ENCODE assay signal across 8 mouse cellular contexts in the genomic region with DNA sequence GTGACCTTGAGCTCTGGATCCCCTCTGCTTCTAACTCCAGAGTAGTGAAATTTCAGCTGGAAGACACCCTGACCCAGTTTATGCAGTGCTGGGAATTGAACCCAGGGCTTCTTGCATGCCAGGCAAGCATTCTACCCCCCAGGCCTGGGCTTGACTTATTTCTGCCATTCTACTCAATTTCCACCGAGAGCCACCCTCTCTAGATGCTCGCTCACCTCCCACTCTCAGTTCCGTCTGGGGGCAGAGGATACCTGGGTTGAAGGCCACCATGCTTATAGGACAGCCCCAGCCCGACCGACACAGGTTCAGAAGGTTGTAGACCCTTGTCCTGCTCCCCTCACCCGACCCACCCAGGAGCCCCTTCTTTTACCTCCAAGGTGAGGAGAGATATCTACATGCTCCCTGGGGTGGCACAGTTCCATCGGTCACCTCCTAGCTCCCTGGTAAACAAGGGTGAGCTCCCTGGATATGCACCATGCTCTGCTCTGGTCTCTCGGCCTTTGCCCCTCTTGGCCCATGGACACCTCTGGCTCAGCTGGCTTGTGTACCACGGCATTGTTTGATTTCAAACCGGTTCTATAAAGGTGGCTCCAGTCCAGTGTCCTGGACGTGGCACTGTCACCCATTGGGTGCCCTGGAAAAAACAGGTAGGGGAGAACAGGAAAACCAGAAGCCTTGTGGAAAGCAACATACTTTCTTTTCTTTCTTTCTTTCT. TPM values are rescaled to one million over a fixed set of nuclear protein-coding genes. Genes with fewer than 3 reads are reported as not detected.
DNase-seq lines count a peak whose midpoint lies in the region; ATAC-seq and TF ChIP-seq lines count a peak whose summit lies in the region.

No protein-coding gene starts in this region.

- 89% methylated on average over 11 of the region's 11 CpGs for WGBS in hindbrain, embryonic 12.5 days
- WGBS in liver, postnatal 0 days (ENCODE audit: insufficient replicate concordance) = 63% methylated on average over 11 of the region's 11 CpGs

- peak overlapping the region; percentile 89; the same call in 1 of the 2 replicates for H3K4me2 ChIP-seq in CH12.LX (ENCODE audit: insufficient read depth, low read depth, poor library complexity, severe bottlenecking)
- no peak overlapping the region for H3K4me2 ChIP-seq in hindbrain, embryonic 12.5 days (replicated peaks)
- peak overlapping the region; percentile 70 for H3K4me2 ChIP-seq in liver, postnatal 0 days (ENCODE audit: low read depth, low read length)

- TF ChIP-seq CTCF in CH12.LX (conservative IDR thresholded peaks at IDR 0.05 in 1 of 2, IDR thresholded peaks at IDR 0.05 in 1 of 2; ENCODE audit: low read depth in 2 of 2, low read length in 2 of 2) = no peak
- TF ChIP-seq CTCF in liver, postnatal 0 days (IDR thresholded peaks at IDR 0.05; ENCODE audit: low read depth) = no peak

- no peaks in the 10 kb centered on the region for H3K9me3 ChIP-seq in CH12.LX (replicated peaks; ENCODE audit: low read length)
- H3K9me3 ChIP-seq in hindbrain, embryonic 12.5 days (replicated peaks) = no peaks in the 10 kb centered on the region
- H3K9me3 ChIP-seq in liver, postnatal 0 days (ENCODE audit: low read length) = no peaks in the 10 kb centered on the region

- no peak for ATAC-seq in hindbrain, embryonic 12.5 days (ENCODE audit: low FRiP score)
- ATAC-seq in liver, postnatal 0 days = peak; percentile 83

- peaks cover 47 to 59% of the 10 kb centered on the region in 2 experiments for H3K4me1 ChIP-seq in CH12.LX (ENCODE audit: control insufficient read depth in 1 of 2, insufficient read depth in 2 of 2)
- H3K4me1 ChIP-seq in hindbrain, embryonic 12.5 days = peaks cover 49% of the 10 kb centered on the region
- peaks cover 19% of the 10 kb centered on the region for H3K4me1 ChIP-seq in liver, postnatal 0 days (ENCODE audit: insufficient read depth)

- TF ChIP-seq POLR2A in CH12.LX (IDR thresholded peaks at IDR 0.05; ENCODE audit: low read depth, low read length) = no peak

- no peak for TF ChIP-seq EP300 in CH12.LX (IDR thresholded peaks at IDR 0.05; ENCODE audit: low read length)
- peak; percentile 55; the same call in 1 of the 2 replicates for TF ChIP-seq EP300 in liver, postnatal 0 days (IDR thresholded peaks at IDR 0.05; ENCODE audit: low read depth)

- TF ChIP-seq RAD21 in CH12.LX (IDR thresholded peaks at IDR 0.05; ENCODE audit: low read depth, low read length) = no peak

- no peaks in the 10 kb centered on the region for H3K79me2 ChIP-seq in CH12.LX (replicated peaks; ENCODE audit: control insufficient read depth, extremely low read depth, insufficient read depth, poor library complexity, severe bottlenecking)

- DNase-seq in cerebellum, adult 9-11 months = peak; percentile 53
- no peak for DNase-seq in cerebellum, postnatal 4 days (ENCODE audit: low spot score in 2 of 2)
- DNase-seq in CH12.LX (ENCODE audit: extremely low read depth) = no peak
- peak; percentile 71 for DNase-seq in liver, postnatal 0 days
- no peak for DNase-seq in testis, postnatal 10 days (ENCODE audit: low spot score)
- DNase-seq in frontal cortex, postnatal 14 days (ENCODE audit: low spot score in 2 of 2) = no peak
- no peak for DNase-seq in ovary, postnatal 36 days (ENCODE audit: low spot score)

- peaks cover 7% of the 10 kb centered on the region for H3K27me3 ChIP-seq in CH12.LX (replicated peaks)
- no peaks in the 10 kb centered on the region for H3K27me3 ChIP-seq in hindbrain, embryonic 12.5 days
- no peaks in the 10 kb centered on the region for H3K27me3 ChIP-seq in liver, postnatal 0 days (ENCODE audit: insufficient read depth, low read length)

- no peak overlapping the region for H3K27ac ChIP-seq in CH12.LX (ENCODE audit: insufficient read depth, low read depth)
- H3K27ac ChIP-seq in hindbrain, embryonic 12.5 days = peak overlapping the region; percentile 99
- H3K27ac ChIP-seq in liver, postnatal 0 days (ENCODE audit: low read depth) = peak overlapping the region; percentile 97

- in situ Hi-C loops in CH12.LX (cut with MboI; ENCODE audit: low pct_ligation_motif_present, low pct_unique_long_range_greater_than_20kb, low sequenced_read_pairs) = no loop called here

- dilution Hi-C loops in CH12.LX (cut with MboI; ENCODE audit: extremely low pct_ligation_motif_present, extremely low pct_unique_long_range_greater_than_20kb, low sequenced_read_pairs) = no loop called here

- no peaks in the 10 kb centered on the region for H3K36me3 ChIP-seq in CH12.LX (replicated peaks in 1 of 2; ENCODE audit: control insufficient read depth in 1 of 2, insufficient read depth in 1 of 2, low read length in 1 of 2)
- no peaks in the 10 kb centered on the region for H3K36me3 ChIP-seq in hindbrain, embryonic 12.5 days
- H3K36me3 ChIP-seq in liver, postnatal 0 days (replicated peaks; ENCODE audit: insufficient read depth, low read length) = no peaks in the 10 kb centered on the region

- no peak overlapping the region for H3K9ac ChIP-seq in CH12.LX (ENCODE audit: insufficient read depth, low read depth)
- no peak overlapping the region for H3K9ac ChIP-seq in hindbrain, embryonic 12.5 days
- H3K9ac ChIP-seq in liver, postnatal 0 days (replicated peaks) = peak overlapping the region; percentile 61

- no peak overlapping the region for H3K4me3 ChIP-seq in CH12.LX (replicated peaks in 1 of 3; ENCODE audit: low read depth in 2 of 3, low read length in 2 of 3, poor library complexity in 1 of 3)
- no peak overlapping the region for H3K4me3 ChIP-seq in hindbrain, embryonic 12.5 days
- H3K4me3 ChIP-seq in liver, postnatal 0 days (ENCODE audit: low read depth, low read length) = peak overlapping the region; percentile 31

TF ChIP-seq in CH12.LX, 34 proteins besides CTCF, POLR2A, EP300 and RAD21:
- no peak for TF ChIP-seq NELFE (IDR thresholded peaks at IDR 0.05; ENCODE audit: low read depth, low read length)
- no peak for TF ChIP-seq ZNF384 (IDR thresholded peaks at IDR 0.05; ENCODE audit: low read depth, low read length)
- TF ChIP-seq E2F4 (IDR thresholded peaks at IDR 0.05; ENCODE audit: insufficient replicate concordance, low read depth, low read length) = no peak
- no peak for TF ChIP-seq ETS1 (conservative IDR thresholded peaks at IDR 0.05; ENCODE audit: low read depth, low read length)
- TF ChIP-seq MXI1 (IDR thresholded peaks at IDR 0.05; ENCODE audit: low read depth, low read length) = no peak
- TF ChIP-seq IRF4 (IDR thresholded peaks at IDR 0.05; ENCODE audit: low read depth, low read length) = no peak; the same call in 1 of the 2 replicates
- no peak for TF ChIP-seq JUN (IDR thresholded peaks at IDR 0.05; ENCODE audit: insufficient read depth, low read depth, low read length)
- TF ChIP-seq NRF1 (IDR thresholded peaks at IDR 0.05; ENCODE audit: low read depth, low read length) = no peak
- TF ChIP-seq RCOR1 (conservative IDR thresholded peaks at IDR 0.05; ENCODE audit: low read depth, low read length) = no peak
- no peak for TF ChIP-seq SIN3A (IDR thresholded peaks at IDR 0.05; ENCODE audit: low read length)
- no peak for TF ChIP-seq MAX (IDR thresholded peaks at IDR 0.05; ENCODE audit: low read length)
- TF ChIP-seq ZKSCAN1 (IDR thresholded peaks at IDR 0.05; ENCODE audit: borderline replicate concordance, low read depth, low read length) = no peak
- TF ChIP-seq BHLHE40 (IDR thresholded peaks at IDR 0.05; ENCODE audit: low read depth, low read length) = no peak
- TF ChIP-seq MEF2A (IDR thresholded peaks at IDR 0.05; ENCODE audit: borderline replicate concordance, low read depth, low read length) = no peak
- no peak for TF ChIP-seq UBTF (IDR thresholded peaks at IDR 0.05; ENCODE audit: low read depth, low read length)
- no peak for TF ChIP-seq TBP (conservative IDR thresholded peaks at IDR 0.05; ENCODE audit: low read depth, low read length)
TF ChIP-seq in CH12.LX: peak in this region for 0.

RNA-seq across cellular contexts. Expression of gene Tob1, which starts 49.2 kb away (rescaled TPM):
- total RNA-seq in CH12.LX (2012; rRNA removed) (8.8 and 10.6 TPM in 2 replicates), CH12.LX (2014; rRNA removed) (7.2 and 9.0 TPM in 2 replicates)
- 12.5 and 14.3 TPM in 2 replicates for polyA plus RNA-seq in CH12.LX (2012; ENCODE audit: insufficient read length, low read depth)
- 41.7 and 46.8 TPM in 2 replicates for polyA plus RNA-seq in hindbrain, embryonic 12.5 days (2016; fragmentation: Nextera tagmentation; extraction: Ambion mirVana)
- 47.8 and 53.1 TPM in 2 replicates for polyA plus RNA-seq in liver, postnatal 0 days (2015; fragmentation: Nextera tagmentation; extraction: Ambion mirVana)

Comparison
In these comparisons a context has a peak if more than half of its experiments do, and no peak if none do; other contexts are left out.
1. DNase-seq: peak in cerebellum, adult 9-11 months (single experiment) and liver, postnatal 0 days (single experiment); none in cerebellum, postnatal 4 days (0 of 2), CH12.LX (single experiment), testis, postnatal 10 days (single experiment), frontal cortex, postnatal 14 days (0 of 2) and ovary, postnatal 36 days (single experiment).